Mouse (Mus musculus): ENCODE data around the gene Col25a1. TPM values are rescaled to one million over a fixed set of nuclear protein-coding genes. Genes with fewer than 3 reads are reported as not detected.
A peak's percentile ranks its signal among the peaks of the same experiment; 100 is the strongest.

Col25a1 gene
- polyA plus RNA-seq, 1 experiment from 2014 or later, result 3.4 TPM

DNA sequence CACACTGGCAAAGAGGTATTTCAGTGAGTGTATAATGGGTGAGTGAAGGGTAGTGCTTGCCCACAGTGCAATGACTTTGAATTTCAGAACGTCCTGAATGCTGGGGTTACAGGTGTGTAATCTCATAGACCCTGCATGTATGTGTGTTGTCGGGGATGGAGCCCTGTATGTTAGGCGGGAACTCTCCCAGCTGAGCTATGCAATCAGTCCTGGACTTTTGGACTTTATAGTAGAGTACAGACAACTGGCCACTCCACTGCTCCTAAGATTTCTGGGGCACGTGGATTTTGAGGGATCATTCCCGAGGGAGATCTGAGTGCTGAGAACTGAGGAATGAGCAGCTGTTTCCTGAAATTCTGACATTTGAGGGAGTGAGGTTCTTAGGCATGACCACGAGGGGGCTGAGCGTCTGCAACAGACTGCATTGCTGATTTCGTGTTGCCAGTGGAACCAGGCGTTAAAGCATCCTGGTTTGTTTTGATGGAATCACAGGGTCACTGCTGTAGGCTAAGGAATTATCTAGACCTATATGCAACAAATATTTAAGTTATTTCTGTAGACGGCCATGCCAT, 1.6 kb upstream of the Col25a1 start:
- no peak overlapping the region for H3K4me3 ChIP-seq
- WGBS, result 67% methylated on average over 10 of the region's 10 CpGs
- ATAC-seq (ENCODE audit: low FRiP score), result no peak
- H3K27me3 ChIP-seq, result no peaks in the 10 kb centered on the region
- no peak overlapping the region for H3K9ac ChIP-seq
- no peak overlapping the region for H3K27ac ChIP-seq
- H3K4me1 ChIP-seq (replicated peaks), result peaks cover 9% of the 10 kb centered on the region
- no peaks in the 10 kb centered on the region for H3K9me3 ChIP-seq
- H3K4me2 ChIP-seq, result no peak overlapping the region
- no peaks in the 10 kb centered on the region for H3K36me3 ChIP-seq

DNA sequence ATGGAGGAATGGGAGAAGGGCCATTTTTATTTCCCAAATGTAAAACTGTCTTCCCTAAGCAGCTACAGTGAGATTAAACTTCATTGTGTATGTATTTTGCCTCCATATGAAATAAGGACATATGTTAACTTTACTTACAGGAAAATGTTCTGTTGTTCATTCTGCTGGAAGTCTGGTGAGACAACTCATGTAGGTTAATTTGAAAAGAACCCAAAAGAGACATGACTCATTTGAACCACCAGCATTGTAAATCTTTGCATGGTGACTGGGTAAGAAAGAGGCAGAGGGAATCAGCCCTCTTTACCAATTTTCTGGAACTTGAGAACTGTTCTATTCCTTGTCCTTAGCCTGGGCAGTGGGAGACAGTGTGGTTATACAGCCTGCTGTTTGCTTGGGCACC, 5.9 kb downstream of the Col25a1 start:
- no peak overlapping the region for H3K27ac ChIP-seq
- no peak overlapping the region for H3K4me3 ChIP-seq
- no peaks in the 10 kb centered on the region for H3K27me3 ChIP-seq
- H3K4me2 ChIP-seq, result no peak overlapping the region
- H3K36me3 ChIP-seq, result no peaks in the 10 kb centered on the region
- no peak for ATAC-seq (ENCODE audit: low FRiP score)
- no peaks in the 10 kb centered on the region for H3K9me3 ChIP-seq
- no peaks in the 10 kb centered on the region for H3K4me1 ChIP-seq (replicated peaks)
- no peak overlapping the region for H3K9ac ChIP-seq

DNA sequence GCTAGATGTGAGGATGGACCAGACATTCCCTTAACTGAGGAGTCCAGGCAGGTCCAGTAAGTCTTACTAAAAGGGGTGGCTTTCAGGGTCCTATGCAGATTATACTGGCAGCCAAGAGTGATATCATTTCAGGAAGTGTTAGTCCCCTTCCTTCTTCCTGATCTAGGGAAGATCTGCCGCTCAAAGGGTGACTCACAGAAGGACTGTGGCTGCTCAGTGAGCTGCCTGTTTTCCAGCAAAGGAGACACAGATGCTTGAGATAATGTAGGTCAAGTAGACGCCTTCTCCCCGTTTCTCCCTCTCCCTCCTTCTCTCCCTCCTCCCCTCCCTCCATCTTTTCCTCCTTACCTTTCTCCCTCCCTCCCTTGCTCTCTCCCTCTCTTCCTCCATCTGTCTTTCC, 6.3 kb downstream of the Col25a1 start:
- H3K4me2 ChIP-seq, result no peak overlapping the region
- H3K27ac ChIP-seq, result no peak overlapping the region
- H3K36me3 ChIP-seq, result no peaks in the 10 kb centered on the region
- H3K9me3 ChIP-seq, result no peaks in the 10 kb centered on the region
- H3K4me1 ChIP-seq (replicated peaks), result no peaks in the 10 kb centered on the region
- no peak for ATAC-seq (ENCODE audit: low FRiP score)
- H3K9ac ChIP-seq, result no peak overlapping the region
- WGBS, result 74% methylated on average over 3 of the region's 3 CpGs
- no peaks in the 10 kb centered on the region for H3K27me3 ChIP-seq
- no peak overlapping the region for H3K4me3 ChIP-seq

DNA sequence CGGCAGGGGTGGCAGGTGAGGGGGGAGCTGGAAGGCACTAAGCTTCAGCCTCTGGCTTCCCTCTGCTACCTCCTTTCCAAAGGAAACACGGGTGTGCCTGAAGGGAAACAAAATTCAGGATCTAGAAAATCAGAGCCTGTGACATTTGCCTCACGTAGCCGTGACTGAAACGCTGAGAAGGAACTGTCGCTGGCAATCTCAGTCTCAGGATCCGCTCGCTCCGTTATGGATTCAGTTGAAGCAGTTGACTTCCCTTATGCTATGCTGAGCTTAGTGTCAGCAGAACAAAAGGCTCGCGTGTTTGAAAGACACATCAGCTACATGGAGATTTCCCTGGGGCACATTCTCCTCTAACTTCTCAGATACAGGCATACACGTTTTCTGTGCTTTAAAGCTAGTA, 14.6 kb downstream of the Col25a1 start:
- 62% methylated on average over 12 of the region's 12 CpGs for WGBS
- peak overlapping the region; percentile 29; the same call in 1 of the 2 replicates for H3K9ac ChIP-seq
- no peak overlapping the region for H3K4me3 ChIP-seq
- peaks cover 11% of the 10 kb centered on the region for H3K4me1 ChIP-seq (replicated peaks)
- no peaks in the 10 kb centered on the region for H3K36me3 ChIP-seq
- ATAC-seq (ENCODE audit: low FRiP score), result no peak
- 0 out of 2 replicates have a peak overlapping the region, but pooled peaks have one; percentile 13 for H3K4me2 ChIP-seq
- H3K27me3 ChIP-seq, result no peaks in the 10 kb centered on the region
- peak overlapping the region; percentile 2; the same call in 1 of the 2 replicates for H3K27ac ChIP-seq
- H3K9me3 ChIP-seq, result no peaks in the 10 kb centered on the region

DNA sequence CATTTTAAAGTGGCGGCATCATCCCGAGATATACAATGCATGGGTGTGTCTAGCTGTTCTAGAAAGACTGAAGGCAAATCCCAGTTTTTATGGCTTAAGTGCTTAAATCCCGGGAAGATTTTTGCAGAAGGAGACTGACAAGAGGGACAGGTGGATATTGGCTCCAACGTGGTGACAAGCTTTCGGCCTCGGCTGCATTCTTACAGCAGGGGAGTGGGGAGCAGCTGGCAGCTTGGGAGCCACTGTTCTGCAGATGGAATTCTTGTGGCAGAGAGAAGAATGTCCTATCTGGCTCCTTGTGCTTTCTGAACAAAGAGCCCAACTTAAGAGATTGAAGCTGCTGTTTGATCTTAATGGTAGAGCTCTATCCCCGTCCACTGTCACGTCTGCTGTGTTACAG, 16.5 kb downstream of the Col25a1 start:
- Histone ChIP-seq H3K9ac (no peak overlapping the region), H3K4me3 (no peak overlapping the region), H3K4me2 (no peak overlapping the region), H3K9me3 (no peaks in the 10 kb centered on the region), H3K27ac (no peak overlapping the region), H3K4me1 (replicated peaks) (peaks cover 11% of the 10 kb centered on the region), H3K27me3 (no peaks in the 10 kb centered on the region), H3K36me3 (no peaks in the 10 kb centered on the region)
- WGBS, result 42% methylated on average over 8 of the region's 8 CpGs
- ATAC-seq (ENCODE audit: low FRiP score), result no peak

DNA sequence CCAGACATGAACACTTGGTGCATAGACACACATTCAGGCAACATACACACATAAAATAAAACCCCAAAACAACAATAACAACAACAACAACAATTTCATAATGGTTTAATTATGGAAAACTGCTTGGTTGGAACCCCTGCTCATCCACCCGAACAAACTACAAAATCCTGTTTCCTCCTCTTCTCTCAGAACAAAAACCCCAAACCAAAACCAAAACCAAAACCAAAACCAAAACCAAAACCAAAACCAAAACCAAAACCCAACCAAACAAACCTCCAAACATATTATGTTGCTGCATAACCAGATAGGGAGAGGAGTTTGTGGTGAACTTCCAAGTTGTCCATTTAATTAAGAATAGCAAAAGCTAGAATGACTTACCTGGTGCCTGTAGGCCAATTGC, 17.9 kb downstream of the Col25a1 start:
- Histone ChIP-seq H3K9ac (no peak overlapping the region), H3K27me3 (no peaks in the 10 kb centered on the region), H3K27ac (no peak overlapping the region), H3K36me3 (no peaks in the 10 kb centered on the region), H3K4me3 (no peak overlapping the region), H3K4me2 (no peak overlapping the region), H3K4me1 (replicated peaks) (peaks cover 11% of the 10 kb centered on the region), H3K9me3 (no peaks in the 10 kb centered on the region)
- no peak for ATAC-seq (ENCODE audit: low FRiP score)
- WGBS, result 100% methylated on average over 1 of the region's 1 CpGs

DNA sequence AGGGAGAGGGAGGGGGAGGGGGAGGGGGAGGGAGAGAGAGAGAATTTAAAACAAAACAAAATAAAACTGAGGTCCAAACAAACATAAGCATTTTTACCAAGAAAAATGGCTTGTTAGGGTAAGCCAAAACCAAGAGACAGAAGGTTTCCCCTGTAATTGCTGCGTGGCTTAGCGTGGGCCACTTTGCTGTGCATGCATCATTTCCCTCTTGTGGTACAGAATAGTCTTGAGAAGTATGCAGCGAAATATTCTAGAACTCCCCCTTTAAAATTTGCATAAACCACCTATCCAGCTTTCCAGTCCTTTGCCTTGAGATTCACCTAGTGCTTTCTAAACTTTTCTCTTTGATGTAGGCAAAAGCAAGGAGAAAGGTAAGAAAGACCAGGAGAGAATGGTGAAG, 21.8 kb downstream of the Col25a1 start:
- Histone ChIP-seq H3K36me3 (no peaks in the 10 kb centered on the region), H3K27me3 (no peaks in the 10 kb centered on the region), H3K9ac (no peak overlapping the region), H3K4me2 (no peak overlapping the region), H3K4me1 (replicated peaks) (no peaks in the 10 kb centered on the region), H3K9me3 (no peaks in the 10 kb centered on the region), H3K4me3 (no peak overlapping the region), H3K27ac (no peak overlapping the region)
- ATAC-seq (ENCODE audit: low FRiP score), result no peak
- WGBS, result 91% methylated on average over 3 of the region's 3 CpGs

DNA sequence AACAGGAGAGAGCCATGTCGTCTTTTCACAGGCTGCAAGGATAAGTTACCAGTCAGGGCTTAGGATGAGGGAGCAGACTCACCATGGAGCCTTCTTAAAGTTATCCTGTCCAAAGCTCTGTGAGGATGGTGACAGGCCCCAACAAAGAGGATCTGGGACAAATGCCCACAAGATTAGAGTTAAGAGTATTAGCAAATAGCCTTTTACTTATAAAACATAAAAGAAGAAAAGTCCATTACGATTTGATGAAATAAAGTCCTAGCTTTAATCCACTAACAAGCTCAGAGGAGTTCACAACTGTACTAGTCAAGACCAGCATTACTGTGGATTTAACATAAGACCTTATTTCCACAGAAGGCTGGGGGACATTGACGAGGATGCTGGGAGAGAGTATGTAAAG, 26.2 kb downstream of the Col25a1 start:
- Histone ChIP-seq H3K9ac (no peak overlapping the region), H3K4me2 (no peak overlapping the region), H3K27ac (no peak overlapping the region), H3K36me3 (no peaks in the 10 kb centered on the region), H3K4me1 (replicated peaks) (peaks cover 5% of the 10 kb centered on the region; the same call in 1 of the 2 replicates), H3K9me3 (no peaks in the 10 kb centered on the region), H3K27me3 (no peaks in the 10 kb centered on the region), H3K4me3 (no peak overlapping the region)
- WGBS, result 73% methylated on average over 3 of the region's 3 CpGs
- no peak for ATAC-seq (ENCODE audit: low FRiP score)

DNA sequence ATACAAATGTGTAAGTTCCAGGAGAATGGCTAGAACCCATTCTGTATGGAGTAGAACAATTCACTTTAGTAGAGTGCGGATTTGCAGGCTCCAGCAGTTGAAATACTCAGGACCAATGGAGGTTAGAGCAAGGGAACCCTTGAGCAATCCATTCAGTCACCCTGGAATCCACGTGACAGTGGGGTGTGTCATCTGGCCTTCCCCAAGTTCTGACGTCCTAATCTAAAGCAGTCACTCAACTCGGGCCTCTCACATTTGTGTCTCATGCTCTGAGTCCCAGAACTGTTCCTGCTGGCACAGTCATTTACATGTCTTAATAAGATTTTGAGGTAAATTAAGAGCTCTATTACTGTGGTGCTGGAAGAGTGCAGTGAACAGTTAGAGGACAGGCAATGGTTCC, 28.6 kb downstream of the Col25a1 start:
- no peak overlapping the region for H3K4me2 ChIP-seq
- no peak for ATAC-seq (ENCODE audit: low FRiP score)
- H3K36me3 ChIP-seq, result no peaks in the 10 kb centered on the region
- no peaks in the 10 kb centered on the region for H3K9me3 ChIP-seq
- no peak overlapping the region for H3K27ac ChIP-seq
- H3K27me3 ChIP-seq, result no peaks in the 10 kb centered on the region
- 71% methylated on average over 4 of the region's 4 CpGs for WGBS
- no peak overlapping the region for H3K4me3 ChIP-seq
- no peak overlapping the region for H3K9ac ChIP-seq
- peaks cover 5% of the 10 kb centered on the region; the same call in 1 of the 2 replicates for H3K4me1 ChIP-seq (replicated peaks)

DNA sequence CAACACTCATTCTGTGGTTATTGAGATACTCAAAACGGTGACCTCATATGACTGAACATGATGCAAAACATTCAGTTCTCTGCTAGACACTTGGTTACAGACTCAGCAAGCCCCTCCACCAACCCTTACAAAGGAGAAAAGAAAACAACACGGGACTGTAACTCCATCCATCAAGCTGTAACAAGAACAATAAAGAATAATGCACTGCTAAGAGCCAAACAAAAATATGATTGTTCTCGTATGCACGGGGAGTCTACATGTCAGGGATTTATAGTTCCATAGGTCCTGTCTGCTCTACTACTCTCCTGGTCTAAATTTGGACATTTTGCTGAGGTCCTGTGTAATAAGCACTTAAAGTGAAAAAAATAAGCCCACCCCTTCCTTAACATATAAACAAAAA, 29.6 kb downstream of the Col25a1 start:
- no peak for ATAC-seq (ENCODE audit: low FRiP score)
- H3K4me2 ChIP-seq, result no peak overlapping the region
- 39% methylated on average over 4 of the region's 4 CpGs for WGBS
- no peaks in the 10 kb centered on the region for H3K9me3 ChIP-seq
- no peak overlapping the region for H3K27ac ChIP-seq
- H3K27me3 ChIP-seq, result no peaks in the 10 kb centered on the region
- no peak overlapping the region for H3K4me3 ChIP-seq
- H3K36me3 ChIP-seq, result no peaks in the 10 kb centered on the region
- H3K9ac ChIP-seq, result no peak overlapping the region
- peaks cover 5% of the 10 kb centered on the region; the same call in 1 of the 2 replicates for H3K4me1 ChIP-seq (replicated peaks)

DNA sequence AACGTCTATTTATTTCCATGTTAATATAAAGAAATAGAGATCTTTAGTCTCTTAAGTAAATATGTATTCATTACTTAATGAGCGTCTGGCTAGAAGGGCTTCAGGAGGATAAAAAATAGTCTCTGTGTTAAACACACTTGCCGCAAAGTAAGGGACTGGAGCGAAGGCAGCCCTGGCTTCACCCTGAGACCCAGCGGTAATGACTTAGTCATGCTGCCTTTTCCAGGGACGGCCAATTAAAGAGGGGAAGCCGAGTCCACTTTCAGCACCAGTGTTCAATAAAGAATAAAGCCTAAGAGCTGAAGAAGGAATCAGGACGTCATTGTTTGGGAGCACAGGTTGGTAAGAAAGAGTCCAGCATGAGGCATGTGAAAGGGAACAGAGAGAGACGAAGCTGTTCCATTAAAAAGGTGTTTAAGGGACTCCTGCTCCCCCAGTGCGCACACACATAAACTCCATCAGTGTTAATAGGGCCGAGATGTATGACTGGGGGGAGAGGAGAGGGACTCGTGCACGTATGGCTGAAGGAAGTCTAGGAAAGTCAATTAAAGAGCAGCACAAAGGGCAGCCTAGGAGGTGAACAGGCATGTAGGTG, 30.1 kb downstream of the Col25a1 start:
- no peaks in the 10 kb centered on the region for H3K9me3 ChIP-seq
- H3K4me2 ChIP-seq, result 0 out of 2 replicates have a peak overlapping the region, but pooled peaks have one; percentile 13
- 44% methylated on average over 13 of the region's 13 CpGs for WGBS
- ATAC-seq (ENCODE audit: low FRiP score), result no peak
- H3K9ac ChIP-seq, result no peak overlapping the region
- peaks cover 5% of the 10 kb centered on the region; the same call in 1 of the 2 replicates for H3K4me1 ChIP-seq (replicated peaks)
- no peak overlapping the region for H3K27ac ChIP-seq
- H3K4me3 ChIP-seq, result no peak overlapping the region
- H3K36me3 ChIP-seq, result no peaks in the 10 kb centered on the region
- H3K27me3 ChIP-seq, result no peaks in the 10 kb centered on the region

DNA sequence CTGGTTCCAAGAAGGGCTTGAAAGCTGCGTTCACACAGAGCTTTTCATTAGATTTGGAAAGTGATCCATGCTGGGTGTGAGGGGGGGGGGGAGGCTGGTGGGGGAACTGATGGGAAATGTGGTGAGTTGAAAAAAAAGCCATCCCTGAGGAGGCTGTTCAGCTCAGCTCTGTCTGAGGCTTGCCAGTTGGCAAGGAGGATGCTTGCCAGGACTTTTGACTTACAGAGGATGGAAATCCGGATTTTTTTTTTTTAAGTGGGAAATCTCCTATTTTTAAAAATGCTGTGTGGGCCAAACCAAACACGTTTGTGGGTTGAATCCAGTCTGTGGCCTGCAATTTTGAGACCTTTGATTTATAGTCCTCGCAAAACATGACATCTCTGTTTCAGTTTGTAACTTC, 35.6 kb downstream of the Col25a1 start:
- no peak overlapping the region for H3K4me3 ChIP-seq
- no peaks in the 10 kb centered on the region; the same call in 1 of the 2 replicates for H3K36me3 ChIP-seq
- no peaks in the 10 kb centered on the region for H3K27me3 ChIP-seq
- no peaks in the 10 kb centered on the region for H3K4me1 ChIP-seq (replicated peaks)
- no peak overlapping the region for H3K9ac ChIP-seq
- 0 out of 2 replicates have a peak, but pooled peaks cover 6% of the 10 kb centered on the region for H3K9me3 ChIP-seq
- no peak for ATAC-seq (ENCODE audit: low FRiP score)
- H3K4me2 ChIP-seq, result no peak overlapping the region
- 82% methylated on average over 4 of the region's 4 CpGs for WGBS
- no peak overlapping the region for H3K27ac ChIP-seq

DNA sequence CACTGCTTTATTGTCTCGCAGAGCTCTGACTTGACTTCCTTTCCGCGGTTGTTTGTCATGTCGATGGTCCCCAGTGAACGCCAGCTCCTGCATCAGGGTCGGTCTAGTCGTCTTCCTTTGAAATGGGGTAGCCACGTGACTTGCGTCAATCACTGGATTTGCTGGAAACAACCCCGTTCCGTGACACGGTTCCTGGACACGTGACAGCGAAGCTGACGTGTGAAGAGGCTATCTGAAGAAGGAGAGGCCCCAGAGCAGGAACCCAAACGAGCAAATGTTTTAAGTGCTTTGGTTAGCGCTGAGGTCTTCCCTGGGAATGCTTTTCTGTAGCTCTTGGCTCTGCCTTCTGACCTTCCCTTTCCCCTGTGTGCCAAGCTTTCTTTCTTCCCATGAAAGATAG, 41.5 kb downstream of the Col25a1 start:
- Histone ChIP-seq H3K36me3 (no peaks in the 10 kb centered on the region; the same call in 1 of the 2 replicates), H3K9me3 (0 out of 2 replicates have a peak, but pooled peaks cover 6% of the 10 kb centered on the region)
- ATAC-seq (ENCODE audit: low FRiP score), result 0 out of 2 replicates have a peak, but pooled peaks have one; percentile 32

More for the DNA sequence above, 41.5 kb downstream of the Col25a1 start:
- 69% methylated on average over 17 of the region's 17 CpGs for WGBS
- Histone ChIP-seq H3K4me2 (peak overlapping the region; percentile 35), H3K4me3 (no peak overlapping the region), H3K9ac (no peak overlapping the region), H3K27me3 (no peaks in the 10 kb centered on the region; the same call in 1 of the 2 replicates), H3K27ac (no peak overlapping the region), H3K4me1 (replicated peaks) (no peaks in the 10 kb centered on the region; the same call in 1 of the 2 replicates)

Data from hindbrain, embryonic 13.5 days (tissue).